14 mouse cellular contexts compared by ENCODE assay signal in genomic region chr17:86669641-86670373, GRCm38 (mm10).
DNase-seq lines count a peak whose midpoint lies in the region; ATAC-seq and TF ChIP-seq lines count a peak whose summit lies in the region.
"Had no signal": no experiment of that assay in that cellular context is flagged by ENCODE, and none has a peak within 500 bp of the region (broad histone marks: within the 10 kb centered on the region; RNA-seq: fewer than 3 reads in every experiment).

No protein-coding gene starts in this region.

- no peak for TF ChIP-seq CTCF in kidney, postnatal 0 days (IDR thresholded peaks at IDR 0.05; ENCODE audit: low read depth)
- no peak for TF ChIP-seq CTCF in E14TG2a.4 (conservative IDR thresholded peaks at IDR 0.05; ENCODE audit: low read length)

- H3K27ac ChIP-seq in kidney, postnatal 0 days, result peak overlapping the region; percentile 58; the same call in 1 of the 2 replicates
- H3K27ac ChIP-seq in heart, embryonic 11.5 days (ENCODE audit: low read depth, low read length), result no peak overlapping the region
- H3K27ac ChIP-seq: forebrain, embryonic 12.5 days; hindbrain, embryonic 12.5 days; liver, embryonic 13.5 days had no signal

- no peaks in the 10 kb centered on the region for H3K36me3 ChIP-seq in kidney, postnatal 0 days (ENCODE audit: insufficient read depth, low read length)
- no peaks in the 10 kb centered on the region for H3K36me3 ChIP-seq in E14TG2a.4 (ENCODE audit: insufficient read depth, low read length)
- H3K36me3 ChIP-seq in heart, embryonic 11.5 days (ENCODE audit: control insufficient read depth, insufficient read depth, low read length), result no peaks in the 10 kb centered on the region
- H3K36me3 ChIP-seq: forebrain, embryonic 12.5 days; hindbrain, embryonic 12.5 days; liver, embryonic 13.5 days had no signal

- DNase-seq in kidney, postnatal 0 days (ENCODE audit: low spot score), result no peak
- DNase-seq in kidney, adult 9 months, result no peak
- DNase-seq in ES-CJ7 (ENCODE audit: low read depth, low spot score), result peak; percentile 52
- no peak for DNase-seq in left cerebral cortex, adult 8-10 months (ENCODE audit: low spot score in 2 of 2)
- DNase-seq: cerebellum, adult 11 months; layer of hippocampus, postnatal 36 days; liver, embryonic 13.5 days; midbrain, embryonic 14.5 days had no signal

- no peak overlapping the region for H3K9ac ChIP-seq in kidney, postnatal 0 days (ENCODE audit: low read depth, low read length)
- H3K9ac ChIP-seq in heart, embryonic 11.5 days (ENCODE audit: low read depth, low read length), result no peak overlapping the region
- H3K9ac ChIP-seq: forebrain, embryonic 12.5 days; hindbrain, embryonic 12.5 days; liver, embryonic 13.5 days had no signal

- ATAC-seq in kidney, postnatal 0 days (replicated peaks; ENCODE audit: low FRiP score, low read depth), result no peak
- ATAC-seq in heart, embryonic 11.5 days (replicated peaks; ENCODE audit: insufficient number of reproducible peaks, low FRiP score, low TSS enrichment), result no peak
- no peak for ATAC-seq in activated CD4-positive, CD25-positive, alpha-beta regulatory T cell, adult 4 months
- ATAC-seq: intestine, embryonic 16.5 days had no signal

- no peak overlapping the region for H3K4me2 ChIP-seq in kidney, postnatal 0 days (ENCODE audit: low read length)
- peak overlapping the region; percentile 35; the same call in 1 of the 2 replicates for H3K4me2 ChIP-seq in heart, embryonic 11.5 days
- H3K4me2 ChIP-seq: forebrain, embryonic 12.5 days; hindbrain, embryonic 12.5 days; liver, embryonic 13.5 days had no signal

- H3K4me3 ChIP-seq in kidney, postnatal 0 days (replicated peaks; ENCODE audit: low read depth, low read length), result no peak overlapping the region
- peak overlapping the region; percentile 39 for H3K4me3 ChIP-seq in E14TG2a.4 (replicated peaks; ENCODE audit: low read length)
- H3K4me3 ChIP-seq in heart, embryonic 11.5 days (ENCODE audit: low read depth, low read length), result no peak overlapping the region
- H3K4me3 ChIP-seq: forebrain, embryonic 12.5 days; hindbrain, embryonic 12.5 days; liver, embryonic 13.5 days had no signal

- H3K9me3 ChIP-seq in kidney, postnatal 0 days (replicated peaks; ENCODE audit: low read length), result no peaks in the 10 kb centered on the region
- H3K9me3 ChIP-seq in E14TG2a.4 (ENCODE audit: low read length), result no peaks in the 10 kb centered on the region
- no peaks in the 10 kb centered on the region for H3K9me3 ChIP-seq in heart, embryonic 11.5 days (replicated peaks; ENCODE audit: control insufficient read depth, low read length)
- H3K9me3 ChIP-seq: forebrain, embryonic 12.5 days; hindbrain, embryonic 12.5 days; liver, embryonic 13.5 days had no signal

- peaks cover 10% of the 10 kb centered on the region; the same call in 1 of the 2 replicates for H3K4me1 ChIP-seq in kidney, postnatal 0 days (replicated peaks; ENCODE audit: insufficient read depth, low read length)
- peaks cover 55% of the 10 kb centered on the region for H3K4me1 ChIP-seq in E14TG2a.4 (replicated peaks; ENCODE audit: low read depth, low read length)
- peaks cover 7% of the 10 kb centered on the region; the same call in 1 of the 2 replicates for H3K4me1 ChIP-seq in heart, embryonic 11.5 days (ENCODE audit: control insufficient read depth, insufficient read depth, low read length)
- H3K4me1 ChIP-seq: forebrain, embryonic 12.5 days; hindbrain, embryonic 12.5 days; liver, embryonic 13.5 days had no signal

- H3K27me3 ChIP-seq in kidney, postnatal 0 days (ENCODE audit: insufficient read depth, low read length), result no peaks in the 10 kb centered on the region
- H3K27me3 ChIP-seq in E14TG2a.4 (ENCODE audit: insufficient read depth, low read length), result peaks cover 11% of the 10 kb centered on the region
- H3K27me3 ChIP-seq in heart, embryonic 11.5 days (ENCODE audit: control insufficient read depth, insufficient read depth, low read length), result no peaks in the 10 kb centered on the region
- H3K27me3 ChIP-seq: forebrain, embryonic 12.5 days; hindbrain, embryonic 12.5 days had no signal

- WGBS in kidney, postnatal 0 days, result 81% methylated on average over 13 of the region's 13 CpGs
- WGBS in heart, embryonic 11.5 days (ENCODE audit: insufficient replicate concordance), result 81% methylated on average over 13 of the region's 13 CpGs
